8 mouse cellular contexts compared by ENCODE assay signal in the genomic region with DNA sequence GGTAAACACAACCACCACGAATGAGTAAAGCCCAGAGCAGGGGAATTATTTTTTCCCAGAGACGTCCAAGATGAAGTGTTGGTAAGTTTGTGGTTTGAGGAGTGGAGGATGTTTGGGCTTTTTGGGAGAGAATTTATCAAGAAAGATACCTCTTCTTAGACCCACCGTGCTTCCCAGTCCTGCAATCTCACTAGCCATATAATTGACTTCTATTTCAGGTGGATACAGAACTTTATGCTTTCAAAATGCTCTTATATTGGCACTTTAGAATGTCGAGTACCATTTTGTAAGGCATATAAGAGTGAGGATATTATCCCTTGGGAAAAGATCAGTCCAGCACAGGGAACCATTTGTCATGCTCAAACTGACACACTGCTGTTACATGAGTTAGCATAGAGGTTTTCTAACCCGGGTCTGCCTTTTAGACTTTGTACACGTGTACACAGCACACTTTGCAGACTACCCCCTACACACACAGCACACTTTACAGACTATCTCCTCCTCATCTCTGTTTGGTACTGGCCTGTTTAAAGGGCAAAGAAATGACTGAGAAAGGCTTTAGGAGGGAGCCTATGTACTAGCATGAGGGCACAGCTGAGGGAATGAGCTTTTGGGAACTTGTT. TPM values are rescaled to one million over a fixed set of nuclear protein-coding genes. Genes with fewer than 3 reads are reported as not detected.
DNase-seq lines count a peak whose midpoint lies in the region; ATAC-seq and TF ChIP-seq lines count a peak whose summit lies in the region.

No protein-coding gene starts in this region.

- TF ChIP-seq CTCF in MEL (IDR thresholded peaks at IDR 0.05 in 2 of 3, conservative IDR thresholded peaks at IDR 0.05 in 1 of 3; ENCODE audit: control insufficient read depth in 1 of 3, insufficient read depth in 1 of 3, low read depth in 2 of 3, low read length in 3 of 3, poor library complexity in 1 of 3, severe bottlenecking in 1 of 3) = no peak

- H3K27ac ChIP-seq in heart, embryonic 15.5 days = peak overlapping the region; percentile 98
- 0 out of 2 replicates have a peak overlapping the region, but pooled peaks have one; percentile 6 for H3K27ac ChIP-seq in MEL (ENCODE audit: control insufficient read depth, low read depth, low read length)
- H3K27ac ChIP-seq in hindbrain, embryonic 12.5 days = peak overlapping the region; percentile 99
- H3K27ac ChIP-seq in midbrain, embryonic 13.5 days = peak overlapping the region; percentile 99

- 6% methylated on average over 6 of the region's 6 CpGs for WGBS in heart, embryonic 15.5 days
- WGBS in hindbrain, embryonic 12.5 days = 10% methylated on average over 6 of the region's 6 CpGs
- WGBS in midbrain, embryonic 13.5 days = 10% methylated on average over 6 of the region's 6 CpGs

- peak overlapping the region; percentile 64 for H3K4me2 ChIP-seq in heart, embryonic 15.5 days
- H3K4me2 ChIP-seq in hindbrain, embryonic 12.5 days (replicated peaks) = peak overlapping the region; percentile 91
- peak overlapping the region; percentile 88 for H3K4me2 ChIP-seq in midbrain, embryonic 13.5 days (replicated peaks)

- H3K9me3 ChIP-seq in heart, embryonic 15.5 days (replicated peaks) = no peaks in the 10 kb centered on the region
- H3K9me3 ChIP-seq in MEL (replicated peaks; ENCODE audit: insufficient read depth, low read length) = no peaks in the 10 kb centered on the region
- H3K9me3 ChIP-seq in hindbrain, embryonic 12.5 days (replicated peaks) = no peaks in the 10 kb centered on the region
- H3K9me3 ChIP-seq in midbrain, embryonic 13.5 days = no peaks in the 10 kb centered on the region

- peak overlapping the region; percentile 73 for H3K9ac ChIP-seq in heart, embryonic 15.5 days
- H3K9ac ChIP-seq in MEL (ENCODE audit: control insufficient read depth, low read depth, low read length, poor library complexity, severe bottlenecking) = peak overlapping the region; percentile 80
- H3K9ac ChIP-seq in hindbrain, embryonic 12.5 days = peak overlapping the region; percentile 100
- H3K9ac ChIP-seq in midbrain, embryonic 13.5 days (replicated peaks) = peak overlapping the region; percentile 89

- no peaks in the 10 kb centered on the region for H3K27me3 ChIP-seq in heart, embryonic 15.5 days
- H3K27me3 ChIP-seq in MEL (ENCODE audit: control insufficient read depth in 1 of 2, insufficient read depth in 2 of 2, low read length in 2 of 2) = no peaks in the 10 kb centered on the region
- H3K27me3 ChIP-seq in hindbrain, embryonic 12.5 days = no peaks in the 10 kb centered on the region
- H3K27me3 ChIP-seq in midbrain, embryonic 13.5 days = no peaks in the 10 kb centered on the region

- no peak for ATAC-seq in heart, embryonic 15.5 days (replicated peaks; ENCODE audit: insufficient number of reproducible peaks, insufficient read depth, low FRiP score, low read depth)
- ATAC-seq in hindbrain, embryonic 12.5 days (ENCODE audit: low FRiP score) = no peak
- ATAC-seq in midbrain, embryonic 13.5 days = no peak

- H3K4me1 ChIP-seq in heart, embryonic 15.5 days (replicated peaks) = peaks cover 66% of the 10 kb centered on the region
- peaks cover 11 to 22% of the 10 kb centered on the region in 2 experiments for H3K4me1 ChIP-seq in MEL (ENCODE audit: control insufficient read depth in 1 of 2, insufficient read depth in 2 of 2, low read length in 2 of 2)
- H3K4me1 ChIP-seq in hindbrain, embryonic 12.5 days = peaks cover 57% of the 10 kb centered on the region
- H3K4me1 ChIP-seq in midbrain, embryonic 13.5 days (replicated peaks) = peaks cover 61% of the 10 kb centered on the region

- H3K79me2 ChIP-seq in MEL (ENCODE audit: control insufficient read depth, insufficient read depth, low read length, poor library complexity) = peaks cover 3% of the 10 kb centered on the region; the same call in 1 of the 2 replicates

- no peak for DNase-seq in heart, postnatal 36 days
- DNase-seq in MEL (ENCODE audit: low read depth, low spot score) = peak; percentile 53
- DNase-seq in adrenal gland, adult 8-10 months = no peak
- no peak for DNase-seq in right cerebral cortex, postnatal 10 days (ENCODE audit: low spot score in 2 of 2)
- no peak for DNase-seq in left cerebral cortex, adult 18-20 months (ENCODE audit: low spot score in 2 of 2)

- TF ChIP-seq POLR2A in MEL (IDR thresholded peaks at IDR 0.05; ENCODE audit: control insufficient read depth in 1 of 2, insufficient read depth in 1 of 2, low read depth in 1 of 2, low read length in 2 of 2, poor library complexity in 1 of 2) = no peak

- intact Hi-C loops in heart, postnatal 36 days (cut with DNase I) = no loop called here

- no peak for TF ChIP-seq EP300 in MEL (IDR thresholded peaks at IDR 0.05; ENCODE audit: low read depth in 1 of 2, low read length in 2 of 2)

- peaks cover 8% of the 10 kb centered on the region for H3K36me3 ChIP-seq in heart, embryonic 15.5 days
- H3K36me3 ChIP-seq in MEL (ENCODE audit: control insufficient read depth in 1 of 2, insufficient read depth in 2 of 2, low read length in 2 of 2) = peaks cover 0 to 14% of the 10 kb centered on the region in 2 experiments; a peak in 2 of 4 replicates
- H3K36me3 ChIP-seq in hindbrain, embryonic 12.5 days = peaks cover 17% of the 10 kb centered on the region
- peaks cover 18% of the 10 kb centered on the region for H3K36me3 ChIP-seq in midbrain, embryonic 13.5 days

- H3K4me3 ChIP-seq in heart, embryonic 15.5 days = peak overlapping the region; percentile 71
- H3K4me3 ChIP-seq in MEL (ENCODE audit: control insufficient read depth in 1 of 2, insufficient read depth in 1 of 2, low read depth in 2 of 2, low read length in 2 of 2) = peak overlapping the region; percentile 72 to 77
- H3K4me3 ChIP-seq in hindbrain, embryonic 12.5 days = peak overlapping the region; percentile 88
- H3K4me3 ChIP-seq in midbrain, embryonic 13.5 days (replicated peaks) = peak overlapping the region; percentile 86

- no peak for TF ChIP-seq RAD21 in MEL (IDR thresholded peaks at IDR 0.05; ENCODE audit: low read depth, low read length)

TF ChIP-seq in MEL, 35 proteins besides CTCF, POLR2A, EP300 and RAD21:
- TF ChIP-seq ZNF384 (IDR thresholded peaks at IDR 0.05; ENCODE audit: low read depth, low read length) (no peak), RCOR1 (IDR thresholded peaks at IDR 0.05; ENCODE audit: low read depth, low read length) (0 out of 2 replicates have a peak, but pooled peaks have one; percentile 3), NELFE (IDR thresholded peaks at IDR 0.05; ENCODE audit: low read depth, low read length) (0 out of 2 replicates have a peak, but pooled peaks have one; percentile 3), MAX (IDR thresholded peaks at IDR 0.05; ENCODE audit: low read length) (0 out of 2 replicates have a peak, but pooled peaks have one; percentile 4), TBP (IDR thresholded peaks at IDR 0.05; ENCODE audit: low read depth, low read length) (0 out of 2 replicates have a peak, but pooled peaks have one; percentile 36)

RNA-seq across cellular contexts. Expression of a gene that starts 0.8 kb away (rescaled TPM):
- 64.3 and 69.6 TPM in 2 replicates for polyA plus RNA-seq in heart, embryonic 15.5 days (2015; fragmentation: Nextera tagmentation; extraction: Ambion mirVana)
- 10 to 100 TPM; 73.4 to 81.1 TPM for total RNA-seq in heart, postnatal 36 days (2021)
- total RNA-seq in MEL (2012; rRNA removed) = 4.2 and 6.4 TPM in 2 replicates
- 10 to 100 TPM in 1 of 2 experiments, not detected in 1; 19.2 TPM for polyA plus RNA-seq in MEL (2012; ENCODE audit: insufficient read depth in 1 of 2, insufficient read length in 2 of 2, low read depth in 1 of 2, low replicate concordance in 2 of 2, missing spikeins in 1 of 2)
- 77.4 and 79.3 TPM in 2 replicates for polyA plus RNA-seq in hindbrain, embryonic 12.5 days (2016; fragmentation: Nextera tagmentation; extraction: Ambion mirVana)
- 61.2 and 77.0 TPM in 2 replicates for polyA plus RNA-seq in midbrain, embryonic 13.5 days (2015; fragmentation: Nextera tagmentation; extraction: Ambion mirVana)
- 10 to 100 TPM; 16.8 to 33.6 (median 28.7) TPM for total RNA-seq in adrenal gland, adult 8-10 months (2022)
- total RNA-seq in left cerebral cortex, adult 18-20 months (2021) = 10 to 100 TPM; 73.6 to 81.9 TPM

Comparison
In these comparisons a context has a peak if more than half of its experiments do, and no peak if none do; other contexts are left out.
1. H3K27ac ChIP-seq: peak in every context shown above with its lines; median percentile 99 in hindbrain, embryonic 12.5 days; 99 in midbrain, embryonic 13.5 days; 98 in heart, embryonic 15.5 days; 6 in MEL.